Mouse (Mus musculus): Measurements from ENCODE around the gene Cst6. TPM values are rescaled to one million over a fixed set of nuclear protein-coding genes. Genes with fewer than 3 reads are reported as not detected.

The Cst6 gene
- polyA plus RNA-seq, 1 experiment from 2014 or later: 1.8 TPM

DNA sequence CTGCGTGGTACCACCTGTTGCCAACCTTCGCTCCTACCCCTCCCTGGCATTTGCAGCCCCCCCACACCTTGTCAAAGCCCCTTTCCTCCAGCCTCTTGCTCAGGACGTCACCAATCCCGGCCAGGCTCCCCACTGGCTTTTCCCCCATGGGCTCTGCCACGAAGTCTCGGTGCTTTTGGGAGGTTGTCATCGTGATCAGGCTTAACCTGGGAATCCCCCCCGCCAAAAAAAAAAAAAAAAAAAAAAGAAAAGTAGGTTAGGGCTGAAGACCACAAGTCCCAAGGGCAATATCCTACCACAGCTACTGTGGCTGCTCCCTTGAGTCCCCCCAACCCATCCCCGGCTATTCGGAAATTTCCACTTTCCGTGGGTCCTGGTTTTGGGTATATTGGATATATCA, 16.4 kb upstream of the Cst6 start:
- no peak overlapping the region for H3K27ac ChIP-seq (ENCODE audit: low read depth)
- H3K27me3 ChIP-seq (replicated peaks; ENCODE audit: control insufficient read depth, insufficient read depth, low read length): no peaks in the 10 kb centered on the region
- peak overlapping the region; percentile 77 for H3K9ac ChIP-seq (ENCODE audit: low read length)
- ATAC-seq (replicated peaks; ENCODE audit: low FRiP score, low TSS enrichment, low read depth) (no peak), DNase-seq (ENCODE audit: low spot score) (no peak)
- H3K4me2 ChIP-seq (ENCODE audit: low read length): peak overlapping the region; percentile 69
- WGBS: 17% methylated on average over 11 of the region's 11 CpGs
- H3K9me3 ChIP-seq (ENCODE audit: control insufficient read depth, low read length): no peaks in the 10 kb centered on the region
- H3K4me1 ChIP-seq (replicated peaks; ENCODE audit: control insufficient read depth, insufficient read depth, low read length): peaks cover 17% of the 10 kb centered on the region
- H3K4me3 ChIP-seq (ENCODE audit: low read depth, low read length): peak overlapping the region; percentile 100
- peaks cover 48% of the 10 kb centered on the region for H3K36me3 ChIP-seq (ENCODE audit: control insufficient read depth, insufficient read depth, low read length)

- Histone ChIP-seq H3K36me3 (ENCODE audit: control insufficient read depth, insufficient read depth, low read length) (peaks cover 32% of the 10 kb centered on the region), H3K4me3 (ENCODE audit: low read depth, low read length) (no peak overlapping the region), H3K4me1 (replicated peaks; ENCODE audit: control insufficient read depth, insufficient read depth, low read length) (peaks cover 17% of the 10 kb centered on the region), H3K9ac (ENCODE audit: low read length) (no peak overlapping the region), H3K4me2 (ENCODE audit: low read length) (no peak overlapping the region), H3K27me3 (replicated peaks; ENCODE audit: control insufficient read depth, insufficient read depth, low read length) (no peaks in the 10 kb centered on the region), H3K9me3 (ENCODE audit: control insufficient read depth, low read length) (no peaks in the 10 kb centered on the region), H3K27ac (ENCODE audit: low read depth) (no peak overlapping the region)
- 96% methylated on average over 2 of the region's 2 CpGs for WGBS
- no peak for DNase-seq (ENCODE audit: low spot score)
- no peak for ATAC-seq (replicated peaks; ENCODE audit: low FRiP score, low TSS enrichment, low read depth)
These were observed 14.8 kb upstream of the Cst6 start for GRCm38 (mm10) chr19:5364124-5364523.

DNA sequence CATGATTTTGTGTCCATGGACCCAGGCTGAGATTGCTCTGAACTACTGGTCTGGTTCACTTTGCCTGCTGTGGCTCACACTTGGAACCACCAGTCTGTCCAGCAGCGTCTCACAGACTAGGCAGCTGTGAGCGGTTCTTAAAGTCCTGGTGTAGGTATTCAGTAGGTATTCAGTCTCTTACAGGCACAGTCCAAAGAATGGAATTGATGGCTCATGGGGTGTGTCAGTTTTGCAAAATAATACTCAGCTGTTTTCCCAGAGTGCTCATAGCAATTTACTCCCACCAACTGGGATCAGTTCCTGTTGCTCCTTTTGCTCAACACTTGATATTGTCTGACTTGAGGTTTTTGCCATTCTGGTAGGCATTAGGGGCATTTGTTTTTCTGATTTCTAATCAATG, 12.8 kb upstream of the Cst6 start:
- Histone ChIP-seq H3K27me3 (replicated peaks; ENCODE audit: control insufficient read depth, insufficient read depth, low read length) (no peaks in the 10 kb centered on the region), H3K36me3 (ENCODE audit: control insufficient read depth, insufficient read depth, low read length) (peaks cover 21% of the 10 kb centered on the region), H3K27ac (ENCODE audit: low read depth) (no peak overlapping the region), H3K4me2 (ENCODE audit: low read length) (no peak overlapping the region), H3K4me1 (replicated peaks; ENCODE audit: control insufficient read depth, insufficient read depth, low read length) (0 out of 2 replicates have a peak, but pooled peaks cover 7% of the 10 kb centered on the region), H3K4me3 (ENCODE audit: low read depth, low read length) (no peak overlapping the region), H3K9me3 (ENCODE audit: control insufficient read depth, low read length) (no peaks in the 10 kb centered on the region), H3K9ac (ENCODE audit: low read length) (no peak overlapping the region)
- ATAC-seq (replicated peaks; ENCODE audit: low FRiP score, low TSS enrichment, low read depth) (no peak), DNase-seq (ENCODE audit: low spot score) (no peak)
- WGBS: 84% methylated on average over 2 of the region's 2 CpGs

GRCm38 (mm10) chr19:5356080-5356479, 6.7 kb upstream of the Cst6 start:
- WGBS: no CpG with 5 or more reads among the region's 1 CpGs

GRCm38 (mm10) chr19:5353609-5354008, 4.2 kb upstream of the Cst6 start:
- Histone ChIP-seq H3K27ac (ENCODE audit: low read depth) (no peak overlapping the region), H3K9me3 (ENCODE audit: control insufficient read depth, low read length) (no peaks in the 10 kb centered on the region), H3K9ac (ENCODE audit: low read length) (no peak overlapping the region), H3K4me2 (ENCODE audit: low read length) (no peak overlapping the region), H3K27me3 (replicated peaks; ENCODE audit: control insufficient read depth, insufficient read depth, low read length) (no peaks in the 10 kb centered on the region), H3K36me3 (ENCODE audit: control insufficient read depth, insufficient read depth, low read length) (no peaks in the 10 kb centered on the region), H3K4me1 (replicated peaks; ENCODE audit: control insufficient read depth, insufficient read depth, low read length) (no peaks in the 10 kb centered on the region), H3K4me3 (ENCODE audit: low read depth, low read length) (no peak overlapping the region)
- ATAC-seq (replicated peaks; ENCODE audit: low FRiP score, low TSS enrichment, low read depth) (no peak), DNase-seq (ENCODE audit: low spot score) (no peak)
- WGBS: 66% methylated on average over 2 of the region's 2 CpGs

More at GRCm38 (mm10) chr19:5356080-5356479, 6.7 kb upstream of the Cst6 start:
- H3K9me3 ChIP-seq (ENCODE audit: control insufficient read depth, low read length): no peaks in the 10 kb centered on the region
- H3K36me3 ChIP-seq (ENCODE audit: control insufficient read depth, insufficient read depth, low read length): no peaks in the 10 kb centered on the region
- DNase-seq (ENCODE audit: low spot score): no peak
- no peak overlapping the region for H3K4me2 ChIP-seq (ENCODE audit: low read length)
- H3K4me1 ChIP-seq (replicated peaks; ENCODE audit: control insufficient read depth, insufficient read depth, low read length): no peaks in the 10 kb centered on the region
- ATAC-seq (replicated peaks; ENCODE audit: low FRiP score, low TSS enrichment, low read depth): no peak
- H3K27me3 ChIP-seq (replicated peaks; ENCODE audit: control insufficient read depth, insufficient read depth, low read length): no peaks in the 10 kb centered on the region
- H3K27ac ChIP-seq (ENCODE audit: low read depth): no peak overlapping the region
- H3K4me3 ChIP-seq (ENCODE audit: low read depth, low read length): no peak overlapping the region
- H3K9ac ChIP-seq (ENCODE audit: low read length): no peak overlapping the region

- Histone ChIP-seq H3K9ac (ENCODE audit: low read length) (peak overlapping the region; percentile 28), H3K36me3 (ENCODE audit: control insufficient read depth, insufficient read depth, low read length) (no peaks in the 10 kb centered on the region), H3K4me3 (ENCODE audit: low read depth, low read length) (peak overlapping the region; percentile 23), H3K4me1 (replicated peaks; ENCODE audit: control insufficient read depth, insufficient read depth, low read length) (no peaks in the 10 kb centered on the region), H3K27me3 (replicated peaks; ENCODE audit: control insufficient read depth, insufficient read depth, low read length) (no peaks in the 10 kb centered on the region), H3K4me2 (ENCODE audit: low read length) (peak overlapping the region; percentile 53), H3K9me3 (ENCODE audit: control insufficient read depth, low read length) (no peaks in the 10 kb centered on the region), H3K27ac (ENCODE audit: low read depth) (no peak overlapping the region)
- peak; percentile 82 for DNase-seq (ENCODE audit: low spot score)
- WGBS: 4% methylated on average over 34 of the region's 34 CpGs
- ATAC-seq (replicated peaks; ENCODE audit: low FRiP score, low TSS enrichment, low read depth): peak; percentile 53
These were observed 560 bp downstream of the Cst6 start for GRCm38 (mm10) chr19:5348526-5349501.

GRCm38 (mm10) chr19:5348064-5348463, 1.3 kb downstream of the Cst6 start:
- Histone ChIP-seq H3K27ac (ENCODE audit: low read depth) (no peak overlapping the region), H3K4me3 (ENCODE audit: low read depth, low read length) (no peak overlapping the region), H3K36me3 (ENCODE audit: control insufficient read depth, insufficient read depth, low read length) (no peaks in the 10 kb centered on the region), H3K9me3 (ENCODE audit: control insufficient read depth, low read length) (no peaks in the 10 kb centered on the region), H3K9ac (ENCODE audit: low read length) (no peak overlapping the region), H3K4me2 (ENCODE audit: low read length) (no peak overlapping the region), H3K4me1 (replicated peaks; ENCODE audit: control insufficient read depth, insufficient read depth, low read length) (no peaks in the 10 kb centered on the region), H3K27me3 (replicated peaks; ENCODE audit: control insufficient read depth, insufficient read depth, low read length) (no peaks in the 10 kb centered on the region)
- no peak for ATAC-seq (replicated peaks; ENCODE audit: low FRiP score, low TSS enrichment, low read depth)
- no peak for DNase-seq (ENCODE audit: low spot score)
- WGBS: 72% methylated on average over 6 of the region's 6 CpGs

DNA sequence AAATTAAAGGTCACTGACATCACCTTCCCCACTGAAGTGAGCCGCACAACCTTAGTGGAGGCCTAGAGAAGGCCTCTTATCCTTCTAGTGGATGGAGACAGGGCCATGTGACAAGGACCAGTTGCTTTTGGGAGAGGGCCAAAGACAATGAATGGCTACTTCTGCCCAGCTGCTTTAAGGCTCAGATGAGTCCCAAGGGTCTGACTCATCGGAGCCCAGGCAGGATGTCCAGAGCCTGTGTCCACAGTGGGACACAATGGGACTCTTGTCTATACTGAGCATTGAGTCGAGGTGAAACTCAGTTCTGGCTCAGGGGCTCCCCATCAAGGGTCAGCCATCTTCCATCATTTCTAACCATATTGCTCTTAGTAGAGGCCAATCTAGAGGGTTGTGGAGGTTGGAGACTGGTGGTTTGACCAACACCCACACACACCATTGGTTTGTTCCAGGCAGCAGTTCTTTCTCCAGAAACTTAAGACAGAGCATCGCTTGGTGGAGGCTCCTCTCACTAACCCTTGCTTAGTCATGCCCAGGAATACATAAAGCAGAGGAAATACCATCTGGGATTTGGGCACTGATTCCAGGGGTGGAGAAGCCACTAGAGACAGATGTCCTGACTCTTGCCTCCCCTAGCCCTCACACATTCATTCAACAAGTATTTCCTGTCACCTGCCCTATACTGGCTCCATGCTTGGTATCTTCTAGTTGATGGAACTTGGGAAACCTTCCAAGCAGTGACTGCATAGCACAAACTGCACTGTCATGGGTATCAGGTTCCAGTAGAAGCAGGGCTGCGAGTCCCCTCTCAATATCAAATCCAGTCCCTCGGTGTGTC, 3.9 kb downstream of the Cst6 start:
- Histone ChIP-seq H3K4me3 (ENCODE audit: low read depth, low read length) (no peak overlapping the region), H3K9ac (ENCODE audit: low read length) (no peak overlapping the region), H3K4me1 (replicated peaks; ENCODE audit: control insufficient read depth, insufficient read depth, low read length) (no peaks in the 10 kb centered on the region), H3K27me3 (replicated peaks; ENCODE audit: control insufficient read depth, insufficient read depth, low read length) (no peaks in the 10 kb centered on the region), H3K27ac (ENCODE audit: low read depth) (no peak overlapping the region), H3K9me3 (ENCODE audit: control insufficient read depth, low read length) (no peaks in the 10 kb centered on the region), H3K36me3 (ENCODE audit: control insufficient read depth, insufficient read depth, low read length) (no peaks in the 10 kb centered on the region), H3K4me2 (ENCODE audit: low read length) (no peak overlapping the region)
- DNase-seq (ENCODE audit: low spot score) (no peak), ATAC-seq (replicated peaks; ENCODE audit: low FRiP score, low TSS enrichment, low read depth) (no peak)
- 74% methylated on average over 6 of the region's 6 CpGs for WGBS
